Mouse (Mus musculus) midbrain, embryonic 14.5 days (tissue): ENCODE measurements around the gene Papss2. TPM values are rescaled to one million over a fixed set of nuclear protein-coding genes. Genes with fewer than 3 reads are reported as not detected.

Experiments used
- ATAC-seq: fragments of 200-750 bp; cut with Nextera tagmentation; 2 replicates; pipeline ENCODE4 v1.8.0; 2017; ENCODE audit warnings: moderate number of reproducible peaks, moderate library complexity; ENCODE audit not compliant: low FRiP score, low TSS enrichment
- DNase-seq: peaks from one replicate; pipeline ENCODE4 v3.0.0-alpha.2; 2015
- H3K27ac ChIP-seq: fragments of 300-500 bp; sonication (generic); replicated peaks from 2 replicates; pipeline ENCODE4 v1.5.1; 2014; ENCODE audit warnings: mild to moderate bottlenecking, low read depth, low read length, moderate library complexity
- H3K27me3 ChIP-seq: fragments of 300-500 bp; sonication (generic); 2 replicates; pipeline ENCODE4 v1.6.1; 2014; ENCODE audit warnings: low read length, control low read depth, mixed read lengths; ENCODE audit not compliant: control insufficient read depth, insufficient read depth
- H3K36me3 ChIP-seq: fragments of 300-500 bp; sonication (generic); 2 replicates; pipeline ENCODE4 v1.6.1; 2014; ENCODE audit warnings: low read length, control low read depth; ENCODE audit not compliant: control insufficient read depth, insufficient read depth
- H3K4me1 ChIP-seq: fragments of 300-500 bp; sonication (generic); 2 replicates; pipeline ENCODE4 v1.6.1; 2014; ENCODE audit warnings: mild to moderate bottlenecking, antibody characterized with exemption, low read length, control low read depth; ENCODE audit not compliant: control insufficient read depth, insufficient read depth
- H3K4me2 ChIP-seq: fragments of 300-500 bp; sonication (generic); 2 replicates; pipeline ENCODE4 v1.6.1; 2014; ENCODE audit warnings: mild to moderate bottlenecking, low read length, moderate library complexity
- H3K4me3 ChIP-seq: fragments of 300-500 bp; sonication (generic); replicated peaks from 2 replicates; pipeline ENCODE4 v1.5.1; 2014; ENCODE audit warnings: low read depth, low read length
- H3K9ac ChIP-seq: fragments of 300-500 bp; sonication (generic); replicated peaks from 2 replicates; pipeline ENCODE4 v1.6.1; 2014; ENCODE audit warnings: mild to moderate bottlenecking, low read length, moderate library complexity
- H3K9me3 ChIP-seq: fragments of 300-500 bp; sonication (generic); 2 replicates; pipeline ENCODE4 v1.6.1; 2016; ENCODE audit warnings: low read length, control low read depth, mixed read lengths; ENCODE audit not compliant: control insufficient read depth
- WGBS: fragments of 180-500 bp; shearing (Covaris S2); extraction: QIAGEN DNeasy Blood & Tissue Kit; methylation state at CpG from one replicate; pipeline ENCODE4 v1.1.7; 2014; 5-methylcytosine and 5-hydroxymethylcytosine counted together
- polyA plus RNA-seq: library from polyadenylated mRNA; unstranded; fragments of >200 nt; fragmentation: Nextera tagmentation; extraction: Ambion mirVana; gene quantifications from 2 replicates; pipeline ENCODE4 v1.2.1, GENCODE M21; 2014

Papss2 gene
- polyA plus RNA-seq, 1 experiment from 2014 or later = 1.0 TPM

DNA sequence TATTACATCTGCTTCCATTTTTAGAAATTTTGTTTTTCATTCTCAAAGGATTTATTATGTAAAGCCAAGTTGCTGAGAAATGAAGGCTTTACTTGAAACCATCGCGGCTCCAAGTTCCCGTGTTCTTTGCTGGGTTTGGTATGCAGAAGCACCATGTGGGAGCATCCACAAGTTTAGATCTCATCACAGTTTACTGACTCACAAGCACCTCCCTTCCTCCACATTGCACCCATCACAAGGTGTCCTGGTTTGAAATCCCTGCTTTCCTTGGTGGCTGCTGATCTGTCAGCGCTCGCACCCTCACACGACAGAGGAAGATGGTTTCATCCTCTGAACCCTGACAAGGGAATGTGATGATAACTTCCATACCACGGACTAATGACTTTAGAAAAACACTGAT lies 45.9 kb downstream of the Papss2 start:
- H3K9me3 ChIP-seq = no peaks in the 10 kb centered on the region
- no peak overlapping the region for H3K9ac ChIP-seq
- ATAC-seq = no peak
- WGBS = 75% methylated on average over 7 of the region's 7 CpGs
- H3K27me3 ChIP-seq = no peaks in the 10 kb centered on the region
- no peak overlapping the region for H3K27ac ChIP-seq
- H3K4me2 ChIP-seq = no peak overlapping the region
- no peak overlapping the region for H3K4me3 ChIP-seq
- no peak for DNase-seq
- no peaks in the 10 kb centered on the region for H3K36me3 ChIP-seq
- H3K4me1 ChIP-seq = no peaks in the 10 kb centered on the region

DNA sequence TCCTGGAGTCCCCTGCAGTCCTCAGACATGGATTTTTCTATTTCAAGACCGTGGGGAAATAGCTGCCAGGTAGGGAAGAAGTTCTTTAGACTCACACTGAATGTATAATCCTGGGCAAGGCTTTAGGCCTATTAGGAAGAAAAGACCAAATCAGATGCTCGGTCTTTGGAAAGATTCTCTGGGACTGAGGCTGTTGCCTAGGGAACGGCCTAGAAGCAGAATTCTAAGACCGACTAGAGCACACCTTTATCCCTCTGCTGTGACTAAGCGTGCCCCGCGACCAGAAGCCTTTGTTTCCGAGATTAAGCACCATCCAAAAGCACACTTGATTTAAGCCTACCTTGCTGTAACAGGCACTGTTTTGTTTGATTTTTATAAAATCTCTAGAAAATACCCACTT lies 46.4 kb downstream of the Papss2 start:
- 15% methylated on average over 8 of the region's 8 CpGs for WGBS
- ATAC-seq = no peak
- no peaks in the 10 kb centered on the region for H3K36me3 ChIP-seq
- no peaks in the 10 kb centered on the region for H3K9me3 ChIP-seq
- H3K9ac ChIP-seq = no peak overlapping the region
- H3K4me3 ChIP-seq = no peak overlapping the region
- H3K4me1 ChIP-seq = no peaks in the 10 kb centered on the region
- H3K27ac ChIP-seq = no peak overlapping the region
- H3K4me2 ChIP-seq = no peak overlapping the region
- H3K27me3 ChIP-seq = no peaks in the 10 kb centered on the region
- peak; percentile 19 for DNase-seq

DNA sequence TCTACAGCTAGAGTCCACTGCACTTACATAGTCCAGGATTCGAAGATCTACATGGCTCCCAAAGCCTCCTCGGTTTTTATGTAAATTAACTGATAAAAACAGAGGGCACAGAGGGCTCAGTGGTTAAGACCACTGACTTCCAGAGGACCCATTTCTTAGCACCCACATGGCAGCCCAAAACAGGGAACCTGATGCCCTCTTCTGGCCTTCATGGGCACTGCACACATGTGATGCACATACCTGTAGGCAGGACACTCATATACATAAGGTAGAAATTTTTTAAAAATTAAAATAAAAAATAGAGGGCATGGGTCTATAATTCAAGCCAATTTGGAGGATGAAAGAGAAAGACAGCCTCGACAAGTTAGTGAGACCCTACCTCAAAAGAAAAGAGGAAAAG lies 48.1 kb downstream of the Papss2 start:
- Histone ChIP-seq H3K9me3 (no peaks in the 10 kb centered on the region), H3K36me3 (no peaks in the 10 kb centered on the region), H3K4me2 (no peak overlapping the region), H3K27me3 (no peaks in the 10 kb centered on the region), H3K4me3 (no peak overlapping the region), H3K4me1 (0 out of 2 replicates have a peak, but pooled peaks cover 5% of the 10 kb centered on the region), H3K9ac (no peak overlapping the region), H3K27ac (no peak overlapping the region)
- no peak for ATAC-seq
- 95% methylated on average over 3 of the region's 3 CpGs for WGBS
- no peak for DNase-seq

DNA sequence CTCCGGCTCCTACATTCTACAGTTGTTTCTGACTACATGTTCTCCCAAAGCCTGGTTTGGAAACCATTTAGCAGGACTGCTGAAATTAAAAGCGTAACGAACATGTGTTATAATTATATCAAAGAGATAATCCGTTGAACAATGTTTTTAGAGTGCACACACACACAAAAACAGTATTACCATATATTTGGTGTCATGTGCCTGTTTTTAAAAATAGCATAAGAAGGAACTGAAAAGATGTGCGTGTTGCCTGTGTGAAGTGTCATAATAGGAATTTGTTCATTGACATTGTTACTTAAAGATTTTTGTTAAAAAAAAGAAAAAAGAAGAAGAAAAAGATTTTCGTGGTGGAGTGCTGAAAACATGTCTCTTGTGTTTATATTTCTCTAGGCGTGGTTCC lies 50.3 kb downstream of the Papss2 start:
- DNase-seq (no peak), ATAC-seq (no peak)
- H3K9me3 ChIP-seq = no peaks in the 10 kb centered on the region
- H3K4me1 ChIP-seq = 0 out of 2 replicates have a peak, but pooled peaks cover 5% of the 10 kb centered on the region
- H3K4me2 ChIP-seq = no peak overlapping the region
- H3K4me3 ChIP-seq = no peak overlapping the region
- 91% methylated on average over 7 of the region's 7 CpGs for WGBS
- no peaks in the 10 kb centered on the region for H3K36me3 ChIP-seq
- H3K9ac ChIP-seq = no peak overlapping the region
- no peaks in the 10 kb centered on the region for H3K27me3 ChIP-seq
- no peak overlapping the region for H3K27ac ChIP-seq

DNA sequence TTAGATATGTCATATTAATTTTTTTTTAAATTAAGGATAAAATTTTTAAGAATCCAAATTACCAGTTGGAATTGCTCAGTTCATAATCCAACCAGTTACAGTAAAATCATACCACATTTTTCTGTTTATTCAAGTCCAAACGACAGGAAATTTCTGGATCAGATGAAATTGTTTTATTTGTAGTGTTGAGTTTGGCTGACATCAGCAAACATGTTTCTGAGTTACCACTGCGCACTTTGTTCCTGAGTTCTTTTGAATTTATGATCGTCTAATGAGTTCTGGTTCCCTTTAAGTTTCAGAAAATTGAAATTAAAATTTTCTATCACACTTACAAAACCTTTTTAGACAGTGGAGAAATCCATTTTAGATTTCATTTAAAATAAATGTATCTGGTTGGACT lies 50.8 kb downstream of the Papss2 start:
- WGBS = 94% methylated on average over 3 of the region's 3 CpGs
- Histone ChIP-seq H3K4me2 (no peak overlapping the region), H3K9me3 (no peaks in the 10 kb centered on the region), H3K36me3 (no peaks in the 10 kb centered on the region), H3K4me1 (0 out of 2 replicates have a peak, but pooled peaks cover 5% of the 10 kb centered on the region), H3K27ac (no peak overlapping the region), H3K27me3 (no peaks in the 10 kb centered on the region), H3K9ac (no peak overlapping the region), H3K4me3 (no peak overlapping the region)
- ATAC-seq (no peak), DNase-seq (no peak)

DNA sequence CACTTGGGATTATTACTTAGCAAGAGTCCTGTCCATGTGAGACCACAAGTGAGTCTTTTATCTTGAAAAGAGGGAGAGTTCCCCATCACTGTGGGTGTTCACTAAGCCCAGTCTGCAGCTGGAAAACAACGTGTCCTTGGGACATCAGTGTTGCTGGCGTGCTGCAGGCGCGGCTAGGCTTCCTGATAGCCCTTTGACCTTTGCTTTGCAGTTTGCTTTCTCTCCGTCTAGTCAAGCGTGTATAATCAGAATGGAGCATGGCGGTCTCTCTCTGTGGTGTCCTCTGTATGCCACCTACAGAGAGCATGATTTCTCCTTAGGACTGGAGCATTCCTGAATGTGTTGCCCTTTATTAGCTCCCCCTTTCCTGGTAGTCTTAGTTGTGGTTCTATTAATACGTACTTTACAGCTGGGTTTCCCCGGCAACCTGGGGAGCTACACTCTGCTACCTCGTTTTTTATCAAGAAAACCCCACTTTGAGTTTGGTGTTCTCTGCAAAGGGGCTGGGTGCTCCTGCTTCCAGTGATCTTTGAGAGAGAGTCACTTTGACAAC lies 52.5 kb downstream of the Papss2 start:
- DNase-seq = peak; percentile 11
- no peaks in the 10 kb centered on the region for H3K27me3 ChIP-seq
- no peak for ATAC-seq
- 4% methylated on average over 10 of the region's 10 CpGs for WGBS
- no peak overlapping the region for H3K27ac ChIP-seq
- no peaks in the 10 kb centered on the region for H3K9me3 ChIP-seq
- H3K9ac ChIP-seq = no peak overlapping the region
- H3K4me1 ChIP-seq = 0 out of 2 replicates have a peak, but pooled peaks cover 5% of the 10 kb centered on the region
- no peaks in the 10 kb centered on the region for H3K36me3 ChIP-seq
- H3K4me3 ChIP-seq = no peak overlapping the region
- peak overlapping the region; percentile 12; the same call in 1 of the 2 replicates for H3K4me2 ChIP-seq

DNA sequence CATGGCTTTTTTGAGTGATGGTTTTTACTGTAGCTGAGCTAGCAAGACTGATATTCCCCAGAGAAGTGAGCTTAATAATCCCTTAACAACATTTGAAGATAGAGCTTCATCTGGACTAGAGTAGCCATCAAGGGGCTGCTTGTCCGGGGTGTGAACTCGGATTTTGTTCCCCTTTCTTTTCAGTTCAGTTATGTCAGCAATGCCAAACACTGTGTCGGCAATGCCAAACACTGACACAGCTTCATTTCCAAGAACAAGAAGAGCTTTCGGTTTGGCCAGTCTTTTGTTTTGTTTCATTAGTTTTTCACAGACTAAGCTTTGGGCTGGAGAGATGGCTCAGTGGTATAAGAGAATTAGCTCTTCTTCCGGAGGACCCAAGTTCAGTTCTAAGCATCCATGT lies 55.5 kb downstream of the Papss2 start:
- no peak overlapping the region for H3K9ac ChIP-seq
- H3K27ac ChIP-seq = no peak overlapping the region
- no peak overlapping the region for H3K4me3 ChIP-seq
- no peak overlapping the region for H3K4me2 ChIP-seq
- H3K4me1 ChIP-seq = 0 out of 2 replicates have a peak, but pooled peaks cover 5% of the 10 kb centered on the region
- no peak for DNase-seq
- WGBS = 86% methylated on average over 5 of the region's 5 CpGs
- H3K36me3 ChIP-seq = no peaks in the 10 kb centered on the region
- H3K27me3 ChIP-seq = no peaks in the 10 kb centered on the region
- no peak for ATAC-seq
- H3K9me3 ChIP-seq = no peaks in the 10 kb centered on the region

DNA sequence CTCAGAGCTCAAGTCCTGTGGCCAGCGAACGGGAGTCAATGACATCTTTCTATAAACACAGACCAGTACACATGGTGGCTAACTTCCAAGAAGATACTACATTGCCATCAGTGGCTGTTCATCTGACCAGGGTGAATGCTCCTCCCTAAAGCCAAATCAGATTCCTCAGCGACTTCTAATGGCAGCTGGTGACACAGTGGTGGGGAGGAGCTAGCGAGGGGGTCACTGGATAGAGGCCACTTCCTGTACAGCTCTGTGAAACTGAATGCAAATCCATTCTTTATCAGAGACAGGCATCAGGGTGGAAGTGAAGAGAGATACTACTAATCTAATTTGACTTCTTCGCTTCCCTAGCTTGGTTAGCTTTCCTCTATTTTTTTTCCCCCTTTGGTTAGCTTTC lies 57.5 kb downstream of the Papss2 start:
- H3K27ac ChIP-seq = no peak overlapping the region
- ATAC-seq (no peak), DNase-seq (no peak)
- 0 out of 2 replicates have a peak, but pooled peaks cover 1% of the 10 kb centered on the region for H3K4me1 ChIP-seq
- no peak overlapping the region for H3K4me2 ChIP-seq
- H3K9ac ChIP-seq = no peak overlapping the region
- H3K9me3 ChIP-seq = no peaks in the 10 kb centered on the region
- H3K36me3 ChIP-seq = no peaks in the 10 kb centered on the region
- no peaks in the 10 kb centered on the region for H3K27me3 ChIP-seq
- 89% methylated on average over 5 of the region's 5 CpGs for WGBS
- no peak overlapping the region for H3K4me3 ChIP-seq

DNA sequence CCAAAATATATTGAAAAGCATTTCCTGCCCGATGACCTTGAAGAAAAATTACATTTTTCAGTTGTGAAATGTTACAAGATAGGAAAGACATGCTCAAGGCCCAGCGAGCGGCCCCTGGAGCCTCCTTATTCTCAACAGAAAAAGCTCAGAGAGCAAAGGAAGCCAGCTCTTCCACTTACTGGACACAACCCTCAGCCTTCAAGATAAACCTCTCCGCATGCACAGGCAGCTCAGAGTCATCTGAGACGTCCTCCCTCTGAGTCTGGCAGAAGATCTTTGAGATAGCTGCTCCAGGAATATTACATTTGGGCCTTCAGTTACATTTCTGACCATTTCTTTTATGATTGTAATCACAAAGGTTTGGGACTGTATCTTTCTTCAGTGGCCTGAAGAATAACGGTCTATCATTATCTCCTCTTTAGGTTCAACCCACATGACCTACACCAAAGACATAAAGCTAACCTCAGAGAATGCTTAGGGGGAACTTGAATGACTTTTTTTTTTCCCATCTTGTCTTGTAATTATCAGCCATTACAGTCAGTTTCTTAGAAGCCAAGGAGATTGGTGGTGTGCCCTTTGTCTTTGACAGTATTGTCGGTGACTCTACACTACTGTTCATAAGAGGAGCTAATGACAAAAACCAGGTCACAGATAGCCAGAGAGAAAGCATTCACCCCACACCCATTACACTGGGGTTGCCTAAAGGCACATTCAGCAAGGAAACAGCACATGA lies 58.2 kb downstream of the Papss2 start:
- ATAC-seq (no peak), DNase-seq (no peak)
- WGBS = 91% methylated on average over 7 of the region's 7 CpGs
- no peaks in the 10 kb centered on the region for H3K27me3 ChIP-seq
- H3K4me3 ChIP-seq = no peak overlapping the region
- no peaks in the 10 kb centered on the region for H3K4me1 ChIP-seq
- H3K36me3 ChIP-seq = no peaks in the 10 kb centered on the region
- H3K27ac ChIP-seq = no peak overlapping the region
- H3K4me2 ChIP-seq = no peak overlapping the region
- H3K9ac ChIP-seq = no peak overlapping the region
- no peaks in the 10 kb centered on the region for H3K9me3 ChIP-seq
